Mouse (Mus musculus) adrenal gland, postnatal 10 days (tissue): ENCODE data around the gene Prnd. TPM values are rescaled to one million over a fixed set of nuclear protein-coding genes. Genes with fewer than 3 reads are reported as not detected.

Experiments used
- DNase-seq: peaks from one replicate; pipeline ENCODE4 v3.0.0; 2021; ENCODE audit warnings: mixed read lengths
- total RNA-seq, 2 experiments: library from RNA; stranded (reverse); gene quantifications; 2 replicates each; pipeline ENCODE4 v1.2.3; 2021

The Prnd gene
- total RNA-seq, 2 experiments from 2014 or later = 6.3 to 15.8 TPM

GRCm38 (mm10) chr2:131939404-131940111 is 11.1 kb upstream of the Prnd start:
- peak; percentile 74 for DNase-seq

- DNase-seq = no peak
These were observed 10.2 kb upstream of the Prnd start for GRCm38 (mm10) chr2:131940506-131940905.

- DNase-seq = no peak
These were observed 9.2 kb upstream of the Prnd start for GRCm38 (mm10) chr2:131941501-131941900.

GRCm38 (mm10) chr2:131944370-131944769 is 6.3 kb upstream of the Prnd start:
- DNase-seq = no peak

GRCm38 (mm10) chr2:131945225-131945624 is 5.4 kb upstream of the Prnd start:
- DNase-seq = peak; percentile 0

GRCm38 (mm10) chr2:131945765-131946164 is 4.9 kb upstream of the Prnd start:
- no peak for DNase-seq

- DNase-seq = peak; percentile 2
These were observed 4.3 kb upstream of the Prnd start for GRCm38 (mm10) chr2:131946351-131946750.

GRCm38 (mm10) chr2:131948156-131948555 is 2.5 kb upstream of the Prnd start:
- peak; percentile 0 for DNase-seq

- peak; percentile 1 for DNase-seq
These were observed 1.6 kb upstream of the Prnd start for GRCm38 (mm10) chr2:131948916-131949639.

GRCm38 (mm10) chr2:131949767-131950597 is 679 bp upstream of the Prnd start:
- DNase-seq = peak; percentile 74

- peak; percentile 55 for DNase-seq
These were observed 1.8 kb downstream of the Prnd start for GRCm38 (mm10) chr2:131952456-131952855.

GRCm38 (mm10) chr2:131952961-131953538 is 2.4 kb downstream of the Prnd start:
- DNase-seq = peak; percentile 50

- no peak for DNase-seq
These were observed 3.0 kb downstream of the Prnd start for GRCm38 (mm10) chr2:131953711-131954110.

GRCm38 (mm10) chr2:131954835-131955234 is 4.2 kb downstream of the Prnd start:
- DNase-seq = peak; percentile 54

GRCm38 (mm10) chr2:131955264-131955663 is 4.6 kb downstream of the Prnd start:
- DNase-seq = peak; percentile 55

- DNase-seq = peak; percentile 1
These were observed 5.9 kb downstream of the Prnd start for GRCm38 (mm10) chr2:131956336-131957256.

- DNase-seq = peak; percentile 29
These were observed 7.1 kb downstream of the Prnd start for GRCm38 (mm10) chr2:131957731-131958222.

- no peak for DNase-seq
These were observed 11.0 kb downstream of the Prnd start for GRCm38 (mm10) chr2:131961671-131962070.

GRCm38 (mm10) chr2:131970597-131970996 is 19.9 kb downstream of the Prnd start:
- peak; percentile 0 for DNase-seq

GRCm38 (mm10) chr2:131971098-131971497 is 20.4 kb downstream of the Prnd start:
- no peak for DNase-seq

- no peak for DNase-seq
These were observed 26.0 kb downstream of the Prnd start for GRCm38 (mm10) chr2:131976663-131977062.
